Mouse (Mus musculus): ENCODE data around the gene Scn8a. TPM values are rescaled to one million over a fixed set of nuclear protein-coding genes. Genes with fewer than 3 reads are reported as not detected.

Scn8a gene
- polyA plus RNA-seq, 1 experiment from 2014 or later, result 0.73 TPM

DNA sequence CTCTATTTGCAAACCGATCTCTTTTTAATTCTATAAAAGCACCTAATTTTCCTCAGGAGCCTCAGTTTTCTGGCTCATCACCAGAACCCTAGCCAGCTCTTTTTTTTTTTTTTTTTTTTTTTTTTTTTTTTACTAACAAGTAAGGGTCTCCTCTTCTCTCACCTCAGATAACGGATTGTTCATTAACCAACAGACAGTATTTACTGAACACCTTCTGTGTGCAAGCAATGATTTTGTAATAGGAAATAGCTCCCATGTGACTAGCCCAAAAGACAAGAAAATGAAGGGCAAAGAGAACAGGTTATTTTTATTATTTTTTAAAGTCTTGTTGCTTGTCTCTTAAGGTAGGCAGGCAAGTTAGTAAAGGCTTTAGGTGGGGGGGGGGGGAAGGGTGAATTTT lies 82.6 kb downstream of the Scn8a start:
- H3K36me3 ChIP-seq (ENCODE audit: control insufficient read depth, insufficient read depth, low read length), result no peaks in the 10 kb centered on the region
- no peaks in the 10 kb centered on the region for H3K4me1 ChIP-seq (replicated peaks; ENCODE audit: control insufficient read depth, insufficient read depth, low read length)
- H3K27me3 ChIP-seq (replicated peaks; ENCODE audit: control insufficient read depth, insufficient read depth, low read length), result no peaks in the 10 kb centered on the region
- ATAC-seq (replicated peaks; ENCODE audit: low FRiP score), result no peak
- H3K27ac ChIP-seq (ENCODE audit: low read depth, low read length), result no peak overlapping the region
- H3K4me2 ChIP-seq, result no peak overlapping the region
- no peak overlapping the region for H3K9ac ChIP-seq (ENCODE audit: low read depth, low read length)
- WGBS, result 69% methylated on average over 2 of the region's 2 CpGs
- DNase-seq (ENCODE audit: low spot score), result no peak
- H3K9me3 ChIP-seq (ENCODE audit: control insufficient read depth, low read length), result no peaks in the 10 kb centered on the region
- H3K4me3 ChIP-seq (ENCODE audit: low read depth, low read length), result no peak overlapping the region

GRCm38 (mm10) chr15:100952854-100953253 lies 83.2 kb downstream of the Scn8a start:
- no peak overlapping the region for H3K9ac ChIP-seq (ENCODE audit: low read depth, low read length)
- ATAC-seq (replicated peaks; ENCODE audit: low FRiP score) (no peak), DNase-seq (ENCODE audit: low spot score) (no peak)
- H3K9me3 ChIP-seq (ENCODE audit: control insufficient read depth, low read length), result no peaks in the 10 kb centered on the region
- H3K27ac ChIP-seq (ENCODE audit: low read depth, low read length), result no peak overlapping the region
- no peaks in the 10 kb centered on the region for H3K4me1 ChIP-seq (replicated peaks; ENCODE audit: control insufficient read depth, insufficient read depth, low read length)
- WGBS, result 53% methylated on average over 8 of the region's 8 CpGs
- H3K4me2 ChIP-seq, result no peak overlapping the region
- no peaks in the 10 kb centered on the region for H3K27me3 ChIP-seq (replicated peaks; ENCODE audit: control insufficient read depth, insufficient read depth, low read length)
- H3K36me3 ChIP-seq (ENCODE audit: control insufficient read depth, insufficient read depth, low read length), result no peaks in the 10 kb centered on the region
- H3K4me3 ChIP-seq (ENCODE audit: low read depth, low read length), result no peak overlapping the region

- H3K36me3 ChIP-seq (ENCODE audit: control insufficient read depth, insufficient read depth, low read length), result no peaks in the 10 kb centered on the region
- H3K27ac ChIP-seq (ENCODE audit: low read depth, low read length), result no peak overlapping the region
- no peaks in the 10 kb centered on the region for H3K9me3 ChIP-seq (ENCODE audit: control insufficient read depth, low read length)
- ATAC-seq (replicated peaks; ENCODE audit: low FRiP score) (no peak), DNase-seq (ENCODE audit: low spot score) (no peak)
- no peaks in the 10 kb centered on the region for H3K27me3 ChIP-seq (replicated peaks; ENCODE audit: control insufficient read depth, insufficient read depth, low read length)
- no peaks in the 10 kb centered on the region for H3K4me1 ChIP-seq (replicated peaks; ENCODE audit: control insufficient read depth, insufficient read depth, low read length)
- H3K4me3 ChIP-seq (ENCODE audit: low read depth, low read length), result no peak overlapping the region
- WGBS, result 79% methylated on average over 7 of the region's 7 CpGs
- no peak overlapping the region for H3K4me2 ChIP-seq
- H3K9ac ChIP-seq (ENCODE audit: low read depth, low read length), result no peak overlapping the region
Observed at GRCm38 (mm10) chr15:100953955-100954354, 84.3 kb downstream of the Scn8a start.

DNA sequence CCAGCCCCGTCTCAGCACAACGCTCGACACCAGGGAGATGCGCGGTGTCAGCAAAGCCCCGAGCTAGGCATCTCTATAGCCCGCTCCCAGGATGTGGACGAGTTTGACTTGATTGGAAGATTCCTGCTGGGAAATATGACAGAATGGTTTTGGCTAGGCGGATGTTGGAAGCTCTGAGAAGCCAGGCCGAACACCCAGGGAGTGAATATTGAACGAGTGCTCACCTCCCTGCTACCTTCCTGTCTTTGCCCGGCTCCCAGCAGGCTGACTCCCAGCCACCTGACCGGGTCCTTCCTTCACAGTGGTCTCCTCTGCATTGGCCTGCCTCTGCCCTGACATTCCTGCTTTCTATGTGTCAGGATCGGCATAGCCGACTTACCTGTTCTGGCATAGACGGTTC lies 85.1 kb downstream of the Scn8a start:
- Histone ChIP-seq H3K4me1 (replicated peaks; ENCODE audit: control insufficient read depth, insufficient read depth, low read length) (no peaks in the 10 kb centered on the region), H3K4me3 (ENCODE audit: low read depth, low read length) (no peak overlapping the region), H3K27me3 (replicated peaks; ENCODE audit: control insufficient read depth, insufficient read depth, low read length) (no peaks in the 10 kb centered on the region), H3K36me3 (ENCODE audit: control insufficient read depth, insufficient read depth, low read length) (no peaks in the 10 kb centered on the region), H3K9me3 (ENCODE audit: control insufficient read depth, low read length) (no peaks in the 10 kb centered on the region), H3K9ac (ENCODE audit: low read depth, low read length) (no peak overlapping the region), H3K27ac (ENCODE audit: low read depth, low read length) (no peak overlapping the region), H3K4me2 (no peak overlapping the region)
- DNase-seq (ENCODE audit: low spot score) (no peak), ATAC-seq (replicated peaks; ENCODE audit: low FRiP score) (no peak)
- WGBS, result 81% methylated on average over 16 of the region's 16 CpGs

DNA sequence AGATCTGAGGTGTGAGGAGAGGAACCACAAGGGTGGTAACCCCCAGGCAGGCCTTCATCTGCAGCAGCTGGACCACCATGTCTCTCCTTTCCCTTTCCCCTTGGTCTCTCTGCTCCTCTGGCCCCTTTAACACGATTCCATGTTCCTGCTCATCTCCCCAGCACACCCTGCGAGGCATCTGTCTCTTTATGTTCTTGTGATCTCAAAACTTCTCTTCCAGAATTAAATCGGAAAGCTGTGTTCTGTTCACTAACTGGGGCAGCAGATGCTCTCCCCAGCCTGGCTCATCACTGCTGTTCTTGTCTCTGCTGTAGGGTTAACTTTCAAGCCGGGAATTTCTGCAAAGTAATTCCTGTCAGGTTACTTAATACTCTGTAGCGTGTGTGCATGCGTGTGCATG lies 91.3 kb downstream of the Scn8a start:
- 89% methylated on average over 6 of the region's 6 CpGs for WGBS
- Histone ChIP-seq H3K4me1 (replicated peaks; ENCODE audit: control insufficient read depth, insufficient read depth, low read length) (no peaks in the 10 kb centered on the region), H3K36me3 (ENCODE audit: control insufficient read depth, insufficient read depth, low read length) (no peaks in the 10 kb centered on the region), H3K9me3 (ENCODE audit: control insufficient read depth, low read length) (no peaks in the 10 kb centered on the region), H3K4me3 (ENCODE audit: low read depth, low read length) (no peak overlapping the region), H3K27ac (ENCODE audit: low read depth, low read length) (no peak overlapping the region), H3K4me2 (no peak overlapping the region), H3K9ac (ENCODE audit: low read depth, low read length) (no peak overlapping the region), H3K27me3 (replicated peaks; ENCODE audit: control insufficient read depth, insufficient read depth, low read length) (no peaks in the 10 kb centered on the region; the same call in 1 of the 2 replicates)
- DNase-seq (ENCODE audit: low spot score), result no peak
- no peak for ATAC-seq (replicated peaks; ENCODE audit: low FRiP score)

- H3K27me3 ChIP-seq (replicated peaks; ENCODE audit: control insufficient read depth, insufficient read depth, low read length), result no peaks in the 10 kb centered on the region; the same call in 1 of the 2 replicates
- 77% methylated on average over 4 of the region's 4 CpGs for WGBS
- DNase-seq (ENCODE audit: low spot score), result no peak
- H3K4me2 ChIP-seq, result no peak overlapping the region
- H3K36me3 ChIP-seq (ENCODE audit: control insufficient read depth, insufficient read depth, low read length), result no peaks in the 10 kb centered on the region
- no peak overlapping the region for H3K27ac ChIP-seq (ENCODE audit: low read depth, low read length)
- H3K4me3 ChIP-seq (ENCODE audit: low read depth, low read length), result no peak overlapping the region
- H3K9me3 ChIP-seq (ENCODE audit: control insufficient read depth, low read length), result no peaks in the 10 kb centered on the region
- H3K4me1 ChIP-seq (replicated peaks; ENCODE audit: control insufficient read depth, insufficient read depth, low read length), result no peaks in the 10 kb centered on the region
- H3K9ac ChIP-seq (ENCODE audit: low read depth, low read length), result no peak overlapping the region
- no peak for ATAC-seq (replicated peaks; ENCODE audit: low FRiP score)
Observed at GRCm38 (mm10) chr15:100961561-100961960, 91.9 kb downstream of the Scn8a start.

DNA sequence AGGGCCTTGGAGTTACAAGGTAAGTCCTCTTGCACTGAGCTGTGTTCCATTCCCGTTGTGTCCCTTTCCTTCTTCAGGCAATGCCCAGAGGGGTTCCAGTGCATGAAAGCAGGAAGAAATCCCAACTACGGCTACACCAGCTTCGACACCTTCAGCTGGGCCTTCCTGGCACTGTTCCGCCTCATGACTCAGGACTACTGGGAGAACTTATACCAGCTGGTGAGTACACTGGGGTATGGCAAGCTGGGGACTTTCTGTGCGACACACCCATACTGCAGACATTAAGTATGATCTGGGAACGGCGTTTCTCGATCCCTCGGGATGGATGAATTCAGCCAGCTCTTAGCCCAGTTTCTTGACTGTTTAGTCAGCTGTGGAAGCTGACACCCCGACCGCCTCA lies 101.8 kb downstream of the Scn8a start:
- no peak overlapping the region for H3K4me3 ChIP-seq (ENCODE audit: low read depth, low read length)
- DNase-seq (ENCODE audit: low spot score) (no peak), ATAC-seq (replicated peaks; ENCODE audit: low FRiP score) (no peak)
- H3K4me2 ChIP-seq, result no peak overlapping the region
- H3K4me1 ChIP-seq (replicated peaks; ENCODE audit: control insufficient read depth, insufficient read depth, low read length), result no peaks in the 10 kb centered on the region
- no peaks in the 10 kb centered on the region for H3K36me3 ChIP-seq (ENCODE audit: control insufficient read depth, insufficient read depth, low read length)
- no peaks in the 10 kb centered on the region for H3K9me3 ChIP-seq (ENCODE audit: control insufficient read depth, low read length)
- H3K27me3 ChIP-seq (replicated peaks; ENCODE audit: control insufficient read depth, insufficient read depth, low read length), result no peaks in the 10 kb centered on the region
- H3K9ac ChIP-seq (ENCODE audit: low read depth, low read length), result no peak overlapping the region
- WGBS, result 81% methylated on average over 11 of the region's 11 CpGs
- H3K27ac ChIP-seq (ENCODE audit: low read depth, low read length), result no peak overlapping the region

DNA sequence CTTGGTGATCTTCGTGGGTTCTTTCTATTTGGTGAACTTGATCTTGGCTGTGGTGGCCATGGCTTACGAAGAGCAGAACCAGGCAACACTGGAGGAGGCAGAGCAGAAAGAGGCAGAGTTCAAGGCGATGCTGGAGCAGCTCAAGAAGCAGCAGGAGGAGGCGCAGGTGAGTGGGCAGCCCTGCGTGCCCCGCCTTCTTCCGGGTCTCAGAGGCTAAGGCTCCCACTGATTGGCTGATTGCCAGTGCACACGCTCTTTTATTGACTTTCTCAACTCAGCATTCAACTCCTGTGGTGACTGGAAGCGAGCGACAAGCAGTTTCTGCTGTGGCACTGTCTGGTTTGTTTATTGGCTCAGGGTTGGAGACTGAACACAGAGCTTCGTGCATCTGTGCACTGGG lies 103.1 kb downstream of the Scn8a start:
- DNase-seq (ENCODE audit: low spot score), result no peak
- no peaks in the 10 kb centered on the region for H3K27me3 ChIP-seq (replicated peaks; ENCODE audit: control insufficient read depth, insufficient read depth, low read length)
- no peaks in the 10 kb centered on the region for H3K36me3 ChIP-seq (ENCODE audit: control insufficient read depth, insufficient read depth, low read length)
- 45% methylated on average over 11 of the region's 11 CpGs for WGBS
- ATAC-seq (replicated peaks; ENCODE audit: low FRiP score), result no peak
- H3K9me3 ChIP-seq (ENCODE audit: control insufficient read depth, low read length), result no peaks in the 10 kb centered on the region
- no peaks in the 10 kb centered on the region for H3K4me1 ChIP-seq (replicated peaks; ENCODE audit: control insufficient read depth, insufficient read depth, low read length)
- H3K9ac ChIP-seq (ENCODE audit: low read depth, low read length), result no peak overlapping the region
- H3K27ac ChIP-seq (ENCODE audit: low read depth, low read length), result no peak overlapping the region
- no peak overlapping the region for H3K4me2 ChIP-seq
- no peak overlapping the region for H3K4me3 ChIP-seq (ENCODE audit: low read depth, low read length)

DNA sequence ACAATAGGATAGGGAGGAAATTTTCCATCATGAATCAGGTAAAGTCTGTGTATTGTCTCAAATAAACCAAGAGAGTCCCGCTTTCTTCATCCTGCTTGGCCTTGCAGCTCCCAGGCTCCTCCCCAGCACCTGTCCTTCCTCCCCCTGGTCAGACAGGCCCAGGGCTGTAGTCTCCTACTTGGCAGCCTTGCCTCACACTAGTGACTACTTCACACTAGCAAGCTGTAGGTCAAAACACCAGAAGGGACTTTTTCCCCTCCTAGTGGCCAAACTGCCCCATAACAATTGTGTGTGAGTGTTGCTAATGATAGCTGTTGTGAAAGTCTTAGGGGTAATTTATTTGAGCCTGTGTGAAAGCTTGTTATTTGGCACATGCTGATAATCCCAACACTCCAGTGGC lies 105.0 kb downstream of the Scn8a start:
- H3K36me3 ChIP-seq (ENCODE audit: control insufficient read depth, insufficient read depth, low read length), result no peaks in the 10 kb centered on the region
- DNase-seq (ENCODE audit: low spot score) (no peak), ATAC-seq (replicated peaks; ENCODE audit: low FRiP score) (no peak)
- H3K4me3 ChIP-seq (ENCODE audit: low read depth, low read length), result no peak overlapping the region
- H3K9ac ChIP-seq (ENCODE audit: low read depth, low read length), result no peak overlapping the region
- H3K4me1 ChIP-seq (replicated peaks; ENCODE audit: control insufficient read depth, insufficient read depth, low read length), result no peaks in the 10 kb centered on the region
- H3K4me2 ChIP-seq, result no peak overlapping the region
- H3K9me3 ChIP-seq (ENCODE audit: control insufficient read depth, low read length), result no peaks in the 10 kb centered on the region
- WGBS, result 79% methylated on average over 1 of the region's 1 CpGs
- no peaks in the 10 kb centered on the region for H3K27me3 ChIP-seq (replicated peaks; ENCODE audit: control insufficient read depth, insufficient read depth, low read length)
- no peak overlapping the region for H3K27ac ChIP-seq (ENCODE audit: low read depth, low read length)
